Mouse (Mus musculus) bone marrow, adult 2 months (tissue): ENCODE measurements at regions not wholly inside any gene's neighbourhood (a gene's known extent, or its start where the extent isn't known, plus 50 kb on each side); places are given as distances from the start of the nearest gene placed in this dataset.

ENCODE experiments used
- CTCF ChIP-seq: fragments of 200-500 bp; IDR thresholded peaks from 2 replicates; pipeline ENCODE4 v1.5.1; 2011; ENCODE audit warnings: low read length, control low read depth; ENCODE audit not compliant: control insufficient read depth, insufficient read depth
- POLR2A ChIP-seq: fragments of 200-500 bp; IDR thresholded peaks from 2 replicates; pipeline ENCODE4 v1.6.1; 2011; ENCODE audit warnings: low read depth, mild to moderate bottlenecking, control low read depth, low read length, borderline replicate concordance; ENCODE audit not compliant: control insufficient read depth

GRCm38 (mm10) chr8:24337635-24338034 is 388.0 kb downstream of the Adam3 start:
- TF ChIP-seq CTCF (no peak), POLR2A (no peak)
